Mouse (Mus musculus) liver, postnatal 0 days (tissue): ENCODE measurements around the gene 1810013L24Rik.

Experiments used
- CTCF ChIP-seq: sonication (generic); IDR thresholded peaks from 2 replicates; pipeline ENCODE4 v1.5.1; 2016; ENCODE audit warnings: antibody characterized with exemption, low read depth
- EP300 ChIP-seq: IDR thresholded peaks from 2 replicates; pipeline ENCODE4 v1.6.1; 2016; ENCODE audit warnings: antibody characterized with exemption, low read depth, mild to moderate bottlenecking

DNA sequence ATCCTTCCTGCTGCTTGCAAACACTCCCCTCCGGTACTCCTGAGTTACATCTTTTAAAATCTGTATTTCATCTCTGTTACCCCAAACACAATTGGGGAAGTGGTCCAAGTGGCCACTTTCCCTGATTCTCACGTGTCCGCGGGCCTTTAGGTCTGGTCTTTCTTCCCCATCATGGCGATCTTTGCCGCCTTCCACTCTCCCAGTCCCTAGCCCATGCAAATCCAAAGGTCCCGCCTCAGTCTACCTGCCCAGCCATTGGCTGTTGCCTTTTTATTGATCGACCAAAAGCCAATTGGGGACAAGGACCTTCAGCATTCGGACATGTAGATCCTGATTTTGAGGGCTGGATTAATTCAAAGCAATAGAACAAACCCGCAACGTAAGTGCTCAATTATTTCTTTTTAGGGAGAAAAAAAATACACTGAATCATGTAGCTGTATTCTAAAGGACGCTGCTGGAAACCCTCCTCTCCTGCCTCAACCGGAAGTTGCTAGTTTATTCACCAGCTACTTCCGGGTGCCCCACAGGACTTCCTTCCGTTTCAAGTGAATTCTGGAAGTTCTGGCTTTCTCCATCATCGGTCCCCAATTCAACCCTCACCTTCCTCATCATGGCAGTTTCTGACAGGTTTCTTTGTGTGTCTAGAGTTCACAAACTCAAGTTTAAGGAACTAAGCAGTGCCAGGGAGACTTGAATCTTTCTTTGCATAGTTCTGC is 46.5 kb upstream of the 1810013L24Rik start:
- TF ChIP-seq CTCF (no peak), EP300 (no peak)
